Comparison of ENCODE assay signal across 20 mouse cellular contexts in the genomic region with DNA sequence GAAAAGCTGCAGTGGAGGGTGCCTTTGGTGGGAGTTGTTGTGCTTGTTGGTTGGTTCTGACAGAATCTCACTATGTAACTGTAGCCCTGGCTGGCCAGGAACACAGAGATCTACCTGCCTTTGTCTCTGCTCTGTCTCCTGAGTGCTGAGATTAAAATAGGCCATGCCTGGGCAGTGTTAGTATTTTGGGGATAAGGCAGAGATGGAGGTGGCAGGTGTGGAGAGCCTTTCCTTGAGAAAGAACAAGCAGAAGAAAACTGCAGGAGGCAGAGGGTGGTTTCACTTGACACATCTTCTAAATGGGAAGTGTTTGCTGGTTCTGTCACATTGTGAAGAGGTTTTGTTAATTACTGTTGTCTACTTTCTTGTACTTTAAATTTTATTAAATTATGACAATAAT. TPM values are rescaled to one million over a fixed set of nuclear protein-coding genes. Genes with fewer than 3 reads are reported as not detected.
DNase-seq lines count a peak whose midpoint lies in the region; ATAC-seq and TF ChIP-seq lines count a peak whose summit lies in the region.
"Had no signal": no experiment of that assay in that cellular context is flagged by ENCODE, and none has a peak within 500 bp of the region (broad histone marks: within the 10 kb centered on the region; RNA-seq: fewer than 3 reads in every experiment).

No protein-coding gene starts in this region.

- no peaks in the 10 kb centered on the region for H3K36me3 ChIP-seq in limb, embryonic 14.5 days (ENCODE audit: control insufficient read depth, insufficient read depth, low read length)
- H3K36me3 ChIP-seq in limb, embryonic 10.5 days = peaks cover 6% of the 10 kb centered on the region

- H3K27ac ChIP-seq in limb, embryonic 14.5 days (replicated peaks; ENCODE audit: low read depth, low read length) = no peak overlapping the region
- no peak overlapping the region for H3K27ac ChIP-seq in limb, embryonic 10.5 days

- H3K4me3 ChIP-seq in limb, embryonic 14.5 days (replicated peaks; ENCODE audit: low read length) = no peak overlapping the region
- no peak overlapping the region for H3K4me3 ChIP-seq in limb, embryonic 10.5 days

- H3K27me3 ChIP-seq in limb, embryonic 14.5 days (ENCODE audit: control insufficient read depth, insufficient read depth, low read length) = no peaks in the 10 kb centered on the region
- H3K27me3 ChIP-seq in limb, embryonic 10.5 days (ENCODE audit: low read depth, poor library complexity, severe bottlenecking) = no peaks in the 10 kb centered on the region
- H3K27me3 ChIP-seq: CH12.LX, Patski had no signal

- 0 out of 2 replicates have a peak overlapping the region, but pooled peaks have one; percentile 21 for H3K9ac ChIP-seq in limb, embryonic 14.5 days (ENCODE audit: low read depth, low read length, severe bottlenecking)

- H3K4me2 ChIP-seq in limb, embryonic 14.5 days (replicated peaks; ENCODE audit: low read depth, low read length, severe bottlenecking) = no peak overlapping the region

- TF ChIP-seq POLR2A in limb, embryonic 14.5 days (IDR thresholded peaks at IDR 0.05; ENCODE audit: borderline replicate concordance, extremely low read depth, insufficient read depth, insufficient read length) = no peak

- H3K4me1 ChIP-seq in limb, embryonic 14.5 days (ENCODE audit: control insufficient read depth, insufficient read depth, low read length) = peaks cover 14% of the 10 kb centered on the region
- H3K4me1 ChIP-seq in limb, embryonic 10.5 days = peaks cover 16% of the 10 kb centered on the region

- peak; percentile 65 for ATAC-seq in frontal cortex, adult (ENCODE audit: low TSS enrichment)
- no peak for ATAC-seq in limb, embryonic 14.5 days (ENCODE audit: low FRiP score, low read depth)
- ATAC-seq: activated CD4-positive, CD25-positive, alpha-beta regulatory T cell, adult 4 months; Patski had no signal

- DNase-seq in frontal cortex, postnatal 25 days (ENCODE audit: low spot score in 2 of 2) = no peak
- no peak for DNase-seq in limb, embryonic 14.5 days (ENCODE audit: low spot score)
- DNase-seq in limb, embryonic 10.5 days (ENCODE audit: low spot score) = no peak
- DNase-seq in brain, adult 2 months (ENCODE audit: low read depth, low spot score) = peak; percentile 52
- DNase-seq in urinary bladder, adult 2 months (ENCODE audit: low spot score) = no peak
- DNase-seq: adrenal gland, adult 2 months; adrenal gland, adult 8-10 months; adrenal gland, postnatal 10 days; adrenal gland, postnatal 14 days; adrenal gland, postnatal 25 days; adrenal gland, postnatal 36 days; B cell, adult 2 months; cerebellum, adult 11 months; cerebellum, adult 11-12 months; cerebellum, adult 18-20 months; cerebellum, adult 2 months had no signal

- no peaks in the 10 kb centered on the region for H3K9me3 ChIP-seq in limb, embryonic 14.5 days (ENCODE audit: control insufficient read depth, low read length)
- H3K9me3 ChIP-seq in limb, embryonic 10.5 days (replicated peaks) = no peaks in the 10 kb centered on the region

RNA-seq across cellular contexts. Expression of a gene that starts 15.8 kb away (rescaled TPM):
- 109 and 118 TPM in 2 replicates for polyA plus RNA-seq in limb, embryonic 14.5 days (2012; rRNA removed)
- polyA plus RNA-seq in limb, embryonic 14.5 days (2014; fragmentation: Nextera tagmentation; extraction: Ambion mirVana) = 174 and 203 TPM in 2 replicates
- polyA plus RNA-seq in limb, embryonic 10.5 days (2016; fragmentation: Nextera tagmentation; extraction: Ambion mirVana) = 136 and 183 TPM in 2 replicates
- 74.8 and 92.7 TPM in 2 replicates for polyA plus RNA-seq in urinary bladder, adult 2 months (2012; rRNA removed)
